Mouse (Mus musculus) lung, adult 2 months (tissue): ENCODE results near the gene Mettl1. TPM values are rescaled to one million over a fixed set of nuclear protein-coding genes. Genes with fewer than 3 reads are reported as not detected.

ENCODE experiments used
- DNase-seq: peaks from one replicate; pipeline ENCODE4 v3.0.0; 2022
- H3K4me1 ChIP-seq: fragments of 200-500 bp; 2 replicates; pipeline ENCODE4 v1.6.1; 2011; ENCODE audit warnings: low read length; ENCODE audit not compliant: control insufficient read depth, insufficient read depth
- H3K4me3 ChIP-seq: fragments of 200-500 bp; replicated peaks from 2 replicates; pipeline ENCODE3; 2011; ENCODE audit warnings: low read depth, mild to moderate bottlenecking, control low read depth, low read length; ENCODE audit errors: extremely low read depth
- CTCF ChIP-seq: fragments of 200-500 bp; IDR thresholded peaks from 2 replicates; pipeline ENCODE4 v1.5.1; 2011; ENCODE audit warnings: mild to moderate bottlenecking, low read length, control low read depth; ENCODE audit not compliant: insufficient read depth
- POLR2A ChIP-seq: fragments of 200-500 bp; IDR thresholded peaks from 2 replicates; pipeline ENCODE4 v1.6.1; 2011; ENCODE audit warnings: low read depth, mild to moderate bottlenecking, control low read depth, low read length, borderline replicate concordance; ENCODE audit errors: extremely low read depth
- WGBS: fragments of 180-500 bp; shearing (Covaris S2); methylation state at CpG from one replicate; pipeline ENCODE4 v1.1.7; 2018; 5-methylcytosine and 5-hydroxymethylcytosine counted together
- polyA plus RNA-seq: library from polyadenylated mRNA; depleted of rRNA; stranded (reverse); fragments of >200 nt; gene quantifications from 2 replicates; pipeline ENCODE4 v1.2.3, GENCODE M21; 2012

Mettl1 gene
- polyA plus RNA-seq, 1 experiment = 14.5 TPM

DNA sequence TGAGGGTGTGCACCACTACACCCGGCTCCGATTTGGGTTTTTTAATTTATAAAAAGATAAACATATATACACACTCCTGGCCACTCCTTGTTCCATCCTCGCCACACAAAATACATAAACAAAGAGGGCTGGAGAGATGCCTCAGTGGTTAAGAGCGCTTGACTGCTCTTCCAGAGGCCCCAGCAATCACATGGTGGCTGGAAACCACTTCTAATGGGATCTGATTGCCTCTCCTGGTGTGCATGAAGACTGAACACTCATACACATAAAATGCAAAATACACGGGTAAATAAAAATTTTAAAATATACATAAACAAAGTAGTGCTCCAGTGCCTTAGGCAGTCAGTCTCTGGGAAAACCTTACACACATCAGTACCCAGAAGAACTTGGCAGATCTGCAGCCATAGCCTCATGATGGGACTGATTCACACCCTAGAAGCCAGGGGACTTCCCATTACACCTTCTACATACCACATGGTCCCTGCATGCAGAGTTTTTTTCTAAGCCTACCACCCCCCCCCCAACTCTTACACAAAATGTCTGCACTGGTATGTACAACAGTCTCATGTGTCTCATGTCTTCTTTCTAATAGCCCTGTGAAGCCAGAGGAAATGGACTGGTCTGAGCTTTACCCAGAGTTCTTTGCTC, 1.4 kb downstream of the Mettl1 start:
- no peak for TF ChIP-seq POLR2A
- no peak for TF ChIP-seq CTCF
- Histone ChIP-seq H3K4me3 (no peak overlapping the region), H3K4me1 (0 out of 2 replicates have a peak, but pooled peaks cover 3% of the 10 kb centered on the region)
- DNase-seq = no peak
- 7% methylated on average over 5 of the region's 5 CpGs for WGBS

DNA sequence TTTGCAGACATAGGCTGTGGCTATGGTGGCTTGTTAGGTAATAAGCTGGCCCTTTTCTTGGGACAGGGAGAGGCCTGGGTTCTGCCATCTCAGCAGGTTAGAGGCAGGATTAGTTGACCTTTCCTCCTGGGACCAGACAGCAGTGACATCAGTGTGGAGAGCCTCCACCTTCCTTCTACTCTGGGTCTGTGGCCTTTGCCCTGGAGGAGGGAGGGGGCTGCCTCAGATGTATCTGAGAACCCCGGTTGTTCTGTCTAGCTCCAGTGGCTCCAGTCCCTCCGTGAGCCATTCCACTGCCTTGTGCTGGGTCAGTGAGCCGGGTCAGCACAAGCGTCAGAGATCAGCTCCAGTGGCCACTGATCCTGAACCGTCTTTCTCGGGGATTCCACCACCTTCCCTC, 2.0 kb downstream of the Mettl1 start:
- 89% methylated on average over 6 of the region's 6 CpGs for whole genome bisulfite sequencing
- no peak for DNase-seq
- 0 out of 2 replicates have a peak, but pooled peaks cover 3% of the 10 kb centered on the region for H3K4me1 ChIP-seq
- no peak overlapping the region for H3K4me3 ChIP-seq
- TF ChIP-seq CTCF (no peak), POLR2A (no peak)

DNA sequence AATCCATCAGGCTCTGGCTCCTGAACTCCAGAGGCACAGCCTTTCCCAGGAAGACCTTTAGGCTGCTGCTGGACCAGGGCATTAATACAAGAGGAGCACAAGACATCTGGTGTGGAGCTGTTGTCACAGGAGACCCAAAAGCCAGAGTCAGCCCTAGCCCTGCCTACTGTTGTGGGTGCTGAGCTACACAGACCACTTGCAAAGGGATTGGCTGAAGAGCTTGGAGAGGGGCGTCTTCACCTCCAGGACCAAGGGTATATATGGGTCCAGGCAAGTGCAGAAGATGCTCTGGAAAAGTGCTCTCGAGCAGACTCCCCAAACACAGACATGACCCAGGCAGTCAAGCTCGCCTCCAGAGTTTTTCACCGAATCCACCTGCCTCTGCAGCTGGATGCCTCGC, 6.7 kb downstream of the Mettl1 start, which contains the start of gene Cyp27b1:
TSS of gene Cyp27b1 (plus strand) at position 297 of the 400 bp plus-strand sequence.
- Histone ChIP-seq H3K4me1 (peaks cover 3% of the 10 kb centered on the region; the same call in 1 of the 2 replicates), H3K4me3 (no peak within 1 kb of the TSS)
- DNase-seq = no peak
- 39% methylated on average over 5 of the region's 5 CpGs for WGBS
- no peak for TF ChIP-seq CTCF
- no peak for TF ChIP-seq POLR2A

- Histone ChIP-seq H3K4me1 (peaks cover 3% of the 10 kb centered on the region; the same call in 1 of the 2 replicates), H3K4me3 (no peak overlapping the region)
- 6% methylated on average over 35 of the region's 35 CpGs for WGBS
- no peak for DNase-seq
- TF ChIP-seq POLR2A (no peak), CTCF (no peak)
These were observed 7.6 kb downstream of the Mettl1 start for GRCm38 (mm10) chr10:127048608-127049394.

GRCm38 (mm10) chr10:127049395-127050118, 8.3 kb downstream of the Mettl1 start:
- Histone ChIP-seq H3K4me1 (peaks cover 3% of the 10 kb centered on the region; the same call in 1 of the 2 replicates), H3K4me3 (no peak overlapping the region)
- peak; percentile 17 for DNase-seq
- TF ChIP-seq CTCF (0 out of 2 replicates have a peak, but pooled peaks have one; percentile 7), POLR2A (no peak)
- 3% methylated on average over 29 of the region's 29 CpGs for WGBS

DNA sequence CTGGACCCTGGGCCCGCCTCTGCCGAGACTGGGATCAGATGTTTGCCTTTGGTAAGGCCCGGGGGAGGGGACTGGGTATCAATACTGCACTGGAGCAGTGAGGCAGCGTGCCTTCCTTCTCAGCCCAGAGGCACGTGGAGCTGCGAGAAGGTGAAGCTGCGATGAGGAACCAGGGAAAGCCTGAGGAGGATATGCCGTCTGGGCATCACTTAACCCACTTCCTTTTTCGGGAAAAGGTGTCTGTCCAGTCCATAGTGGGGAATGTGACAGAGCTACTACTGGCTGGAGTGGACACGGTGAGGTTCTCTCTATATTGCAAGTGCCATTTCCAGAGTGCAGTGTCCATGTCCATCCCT, 8.9 kb downstream of the Mettl1 start:
- 9% methylated on average over 10 of the region's 10 CpGs for WGBS

GRCm38 (mm10) chr10:127054646-127055045, 13.4 kb downstream of the Mettl1 start:
- DNase-seq = no peak
- TF ChIP-seq POLR2A = no peak
- no peak for TF ChIP-seq CTCF
- 72% methylated on average over 4 of the region's 4 CpGs for WGBS
- Histone ChIP-seq H3K4me1 (no peaks in the 10 kb centered on the region), H3K4me3 (no peak overlapping the region)

More for the DNA sequence above, 8.9 kb downstream of the Mettl1 start:
- Histone ChIP-seq H3K4me3 (no peak overlapping the region), H3K4me1 (peaks cover 3% of the 10 kb centered on the region; the same call in 1 of the 2 replicates)
- no peak for DNase-seq
- TF ChIP-seq POLR2A = no peak
- no peak for TF ChIP-seq CTCF

DNA sequence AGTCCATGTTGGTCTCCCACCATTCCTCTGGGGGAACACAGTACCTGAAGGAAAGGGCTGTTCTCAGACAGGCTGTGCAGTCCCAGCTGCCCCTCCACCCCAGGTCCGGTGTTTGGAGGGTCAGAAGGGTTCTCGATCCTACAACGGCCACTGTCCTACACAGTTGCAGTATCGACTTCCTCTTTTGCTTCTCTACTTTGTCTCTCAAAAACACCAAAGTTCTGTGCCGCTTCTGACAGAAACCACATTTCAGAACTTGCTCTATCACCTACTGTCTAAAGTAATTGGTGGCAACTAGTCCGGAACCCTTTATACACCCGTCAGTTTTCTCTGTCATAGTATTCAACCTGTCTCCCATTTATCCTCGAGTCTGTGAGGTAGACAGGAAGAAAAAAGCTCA, 14.2 kb downstream of the Mettl1 start:
- WGBS = 74% methylated on average over 8 of the region's 8 CpGs
- no peak for DNase-seq
- H3K4me3 ChIP-seq = no peak overlapping the region
- H3K4me1 ChIP-seq = 0 out of 2 replicates have a peak, but pooled peaks cover 1% of the 10 kb centered on the region
- no peak for TF ChIP-seq CTCF

DNA sequence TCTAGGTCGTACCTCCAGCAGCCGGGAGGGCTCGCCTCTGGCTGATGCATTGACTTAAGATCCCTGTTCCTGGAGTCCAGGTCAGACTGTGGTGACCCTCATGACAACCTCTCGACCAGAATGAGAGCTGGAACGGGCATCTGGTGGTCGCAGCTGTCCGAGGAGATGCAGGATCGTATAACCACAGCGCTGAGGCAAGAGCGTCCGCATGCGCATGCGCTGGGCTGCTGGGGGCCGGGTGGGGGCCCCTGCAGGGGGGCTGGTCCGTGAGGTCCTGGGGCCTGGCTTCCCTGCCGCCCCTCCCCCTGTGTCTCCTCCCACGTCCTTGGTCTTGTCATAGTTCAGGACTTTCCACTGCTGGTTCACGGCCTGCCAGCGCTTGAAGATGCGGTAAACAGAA, 15.3 kb downstream of the Mettl1 start:
- no peak for DNase-seq
- H3K4me1 ChIP-seq = 0 out of 2 replicates have a peak, but pooled peaks cover 2% of the 10 kb centered on the region
- H3K4me3 ChIP-seq = no peak overlapping the region
- 85% methylated on average over 20 of the region's 20 CpGs for WGBS
- TF ChIP-seq POLR2A (no peak), CTCF (no peak)
